In the genomic region with DNA sequence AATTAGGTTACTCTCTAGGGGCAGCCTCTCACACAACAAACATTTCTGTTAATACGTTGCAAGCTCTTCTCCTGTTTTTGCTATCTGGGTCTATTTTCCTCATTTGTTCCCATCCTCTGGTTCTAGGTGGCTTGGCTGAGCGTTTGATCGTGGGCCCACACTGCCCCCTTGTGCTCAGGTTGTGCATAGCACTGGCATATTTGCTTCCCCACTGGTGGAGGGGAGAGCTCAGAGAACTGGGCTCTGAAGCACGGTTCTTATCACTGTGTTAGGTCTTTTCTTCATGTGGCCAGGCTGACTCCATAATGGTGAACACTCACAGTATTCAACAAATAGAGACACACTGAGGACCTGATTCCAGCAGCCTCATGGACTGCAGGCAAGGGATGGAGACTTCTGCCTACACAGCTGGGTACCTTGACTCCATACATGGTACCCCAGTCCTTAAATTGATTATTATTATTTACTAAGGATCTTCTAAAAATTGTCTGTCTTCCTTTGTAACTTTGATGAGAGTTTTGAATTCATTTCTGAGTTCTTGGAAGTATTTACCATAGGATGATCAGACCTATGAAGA, we compare ENCODE assay signal across 9 mouse cellular contexts. TPM values are rescaled to one million over a fixed set of nuclear protein-coding genes. Genes with fewer than 3 reads are reported as not detected.
DNase-seq lines count a peak whose midpoint lies in the region; ATAC-seq lines count a peak whose summit lies in the region.
"Had no signal": no experiment of that assay in that cellular context is flagged by ENCODE, and none has a peak within 500 bp of the region (broad histone marks: within the 10 kb centered on the region; RNA-seq: fewer than 3 reads in every experiment).

No protein-coding gene starts in this region.

- ATAC-seq in heart, embryonic 16.5 days (replicated peaks; ENCODE audit: extremely low read depth, insufficient read depth, low FRiP score) = peak; percentile 63; the same call in 1 of the 2 replicates
- peak; percentile 67; the same call in 1 of the 2 replicates for ATAC-seq in neutrophil, adult 5-6 weeks (ENCODE audit: extremely low read depth, insufficient number of reproducible peaks, low FRiP score, poor library complexity, severe bottlenecking)

- WGBS in heart, embryonic 16.5 days = 5% methylated on average over 4 of the region's 4 CpGs

- no peak overlapping the region for H3K9ac ChIP-seq in heart, embryonic 16.5 days (ENCODE audit: low read length)
- H3K9ac ChIP-seq: embryonic facial prominence, embryonic 15.5 days had no signal

- peak; percentile 19 for DNase-seq in CD4-positive helper T cell, adult 2 months (ENCODE audit: low read depth, low spot score)
- peak; percentile 77 for DNase-seq in brain, adult 2 months (ENCODE audit: low read depth, low spot score)
- DNase-seq in fibroblast of lung, adult 2 months (ENCODE audit: low read depth) = peak; percentile 19
- peak; percentile 80 for DNase-seq in kidney, postnatal 14 days
- DNase-seq in lung, adult 18-20 months = peak; percentile 58 to 66
- peak; percentile 36 for DNase-seq in testis, postnatal 14 days (ENCODE audit: low spot score)

- H3K27ac ChIP-seq in heart, embryonic 16.5 days (ENCODE audit: low read length) = no peak overlapping the region
- H3K27ac ChIP-seq: embryonic facial prominence, embryonic 15.5 days had no signal

- H3K27me3 ChIP-seq in heart, embryonic 16.5 days (ENCODE audit: control insufficient read depth, insufficient read depth, low read length) = no peaks in the 10 kb centered on the region
- H3K27me3 ChIP-seq: embryonic facial prominence, embryonic 15.5 days had no signal

- no peak overlapping the region for H3K4me2 ChIP-seq in heart, embryonic 16.5 days (ENCODE audit: low read depth, low read length)
- H3K4me2 ChIP-seq: embryonic facial prominence, embryonic 15.5 days had no signal

- no peaks in the 10 kb centered on the region for H3K36me3 ChIP-seq in heart, embryonic 16.5 days (ENCODE audit: control insufficient read depth, insufficient read depth)
- H3K36me3 ChIP-seq: embryonic facial prominence, embryonic 15.5 days had no signal

- H3K4me1 ChIP-seq in heart, embryonic 16.5 days (ENCODE audit: control insufficient read depth, insufficient read depth, low read length) = no peaks in the 10 kb centered on the region
- H3K4me1 ChIP-seq: embryonic facial prominence, embryonic 15.5 days had no signal

- H3K9me3 ChIP-seq in heart, embryonic 16.5 days (replicated peaks; ENCODE audit: control insufficient read depth, low read length) = no peaks in the 10 kb centered on the region
- H3K9me3 ChIP-seq: embryonic facial prominence, embryonic 15.5 days had no signal

- H3K4me3 ChIP-seq in heart, embryonic 16.5 days (ENCODE audit: low read length) = no peak overlapping the region
- H3K4me3 ChIP-seq: embryonic facial prominence, embryonic 15.5 days had no signal

RNA-seq across cellular contexts. Expression of a gene that starts 49.6 kb away (rescaled TPM):
- polyA plus RNA-seq in heart, embryonic 16.5 days (2015; fragmentation: Nextera tagmentation; extraction: Ambion mirVana) = 0.33 and 0.49 TPM in 2 replicates
- not detected in 2 replicates for total RNA-seq in neutrophil, adult 5-6 weeks (2017)

Comparison
In these comparisons a context has a peak if more than half of its experiments do, and no peak if none do; other contexts are left out.
1. DNase-seq: peak in every context shown above with its lines; median percentile 80 in kidney, postnatal 14 days; 77 in brain, adult 2 months; 62 in lung, adult 18-20 months; 36 in testis, postnatal 14 days; 19 in CD4-positive helper T cell, adult 2 months; 19 in fibroblast of lung, adult 2 months.